Mouse (Mus musculus) cerebellum, adult 2 months (tissue): ENCODE measurements around the gene Erv3.

Experiments used
- CTCF ChIP-seq: fragments of 200-500 bp; IDR thresholded peaks from 2 replicates; pipeline ENCODE4 v1.5.1; 2011; ENCODE audit warnings: low read depth, mild to moderate bottlenecking, control low read depth, low read length, moderate library complexity, borderline replicate concordance; ENCODE audit not compliant: insufficient read depth
- POLR2A ChIP-seq: fragments of 200-500 bp; IDR thresholded peaks from 2 replicates; pipeline ENCODE4 v1.6.1; 2011; ENCODE audit warnings: low read length, control low read depth, borderline replicate concordance; ENCODE audit not compliant: insufficient read depth

DNA sequence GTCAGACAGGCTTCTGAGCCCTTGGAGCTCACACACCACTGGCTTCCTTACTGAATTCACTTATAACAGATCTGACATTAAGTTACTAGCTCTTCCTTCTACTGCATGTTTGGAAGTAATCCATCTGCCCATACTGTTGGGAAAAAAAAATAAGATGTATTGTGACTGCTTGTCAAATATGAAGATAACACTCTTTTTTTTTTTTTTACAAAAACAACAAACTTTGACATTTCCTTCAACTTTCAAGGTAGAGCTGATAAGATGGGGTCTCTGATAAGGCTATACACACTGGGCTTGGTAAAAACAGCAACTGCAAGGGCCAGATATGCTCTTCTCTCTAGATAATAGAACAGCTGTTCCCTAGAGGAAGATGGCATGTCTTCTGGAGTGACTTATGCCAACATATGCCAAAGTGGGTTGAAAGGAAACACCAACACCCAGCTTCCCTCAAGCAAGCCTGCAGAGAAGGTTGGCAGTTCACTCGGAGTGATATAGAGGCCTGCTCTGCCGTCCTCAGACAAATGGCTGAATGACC lies 4.8 kb upstream of the Erv3 start:
- TF ChIP-seq CTCF, result no peak
- no peak for TF ChIP-seq POLR2A
